Mouse (Mus musculus): ENCODE results near the gene Col4a3bp. TPM values are rescaled to one million over a fixed set of nuclear protein-coding genes. Genes with fewer than 3 reads are reported as not detected.

Gene Col4a3bp
- polyA plus RNA-seq, 1 experiment from 2014 or later, result 12.5 TPM

- 74% methylated on average over 2 of the region's 2 CpGs for WGBS
- Histone ChIP-seq H3K9me3 (no peaks in the 10 kb centered on the region), H3K27me3 (no peaks in the 10 kb centered on the region), H3K9ac (no peak overlapping the region), H3K36me3 (peaks cover 6% of the 10 kb centered on the region; the same call in 1 of the 2 replicates), H3K4me2 (no peak overlapping the region), H3K4me1 (no peaks in the 10 kb centered on the region), H3K4me3 (no peak overlapping the region), H3K27ac (no peak overlapping the region)
- no peak for ATAC-seq (ENCODE audit: insufficient number of reproducible peaks, insufficient read depth, low FRiP score, low TSS enrichment, low read depth)
Observed at GRCm38 (mm10) chr13:96517335-96517734, 25.1 kb upstream of the Col4a3bp start.

- ATAC-seq (ENCODE audit: insufficient number of reproducible peaks, insufficient read depth, low FRiP score, low TSS enrichment, low read depth), result no peak
- no peak overlapping the region for H3K4me2 ChIP-seq
- WGBS, result 90% methylated on average over 3 of the region's 3 CpGs
Observed at GRCm38 (mm10) chr13:96521294-96521693, 21.1 kb upstream of the Col4a3bp start.

GRCm38 (mm10) chr13:96527022-96527421, 15.4 kb upstream of the Col4a3bp start:
- ATAC-seq (ENCODE audit: insufficient number of reproducible peaks, insufficient read depth, low FRiP score, low TSS enrichment, low read depth), result no peak
- Histone ChIP-seq H3K4me1 (peaks cover 7% of the 10 kb centered on the region), H3K27ac (no peak overlapping the region), H3K9me3 (no peaks in the 10 kb centered on the region), H3K9ac (no peak overlapping the region), H3K4me2 (no peak overlapping the region), H3K36me3 (peaks cover 7% of the 10 kb centered on the region), H3K27me3 (no peaks in the 10 kb centered on the region), H3K4me3 (no peak overlapping the region)
- 88% methylated on average over 3 of the region's 3 CpGs for WGBS

More at GRCm38 (mm10) chr13:96521294-96521693, 21.1 kb upstream of the Col4a3bp start:
- Histone ChIP-seq H3K4me1 (no peaks in the 10 kb centered on the region), H3K9ac (no peak overlapping the region), H3K27me3 (no peaks in the 10 kb centered on the region), H3K36me3 (peaks cover 1% of the 10 kb centered on the region; the same call in 1 of the 2 replicates), H3K9me3 (no peaks in the 10 kb centered on the region), H3K4me3 (no peak overlapping the region), H3K27ac (no peak overlapping the region)

- no peak overlapping the region for H3K4me3 ChIP-seq
- H3K27me3 ChIP-seq, result no peaks in the 10 kb centered on the region
- no peak overlapping the region for H3K27ac ChIP-seq
- no peak overlapping the region for H3K4me2 ChIP-seq
- no peaks in the 10 kb centered on the region for H3K9me3 ChIP-seq
- H3K9ac ChIP-seq, result no peak overlapping the region
- H3K36me3 ChIP-seq, result peaks cover 7% of the 10 kb centered on the region
- WGBS, result 87% methylated on average over 11 of the region's 11 CpGs
- peaks cover 9% of the 10 kb centered on the region for H3K4me1 ChIP-seq
- ATAC-seq (ENCODE audit: insufficient number of reproducible peaks, insufficient read depth, low FRiP score, low TSS enrichment, low read depth), result no peak
Observed at GRCm38 (mm10) chr13:96527856-96528255, 14.6 kb upstream of the Col4a3bp start.

- no peak overlapping the region for H3K27ac ChIP-seq
- ATAC-seq (ENCODE audit: insufficient number of reproducible peaks, insufficient read depth, low FRiP score, low TSS enrichment, low read depth), result no peak
- no peak overlapping the region for H3K4me2 ChIP-seq
- H3K9me3 ChIP-seq, result no peaks in the 10 kb centered on the region
- H3K4me3 ChIP-seq, result no peak overlapping the region
- no peak overlapping the region for H3K9ac ChIP-seq
- peaks cover 9% of the 10 kb centered on the region for H3K4me1 ChIP-seq
- H3K27me3 ChIP-seq, result no peaks in the 10 kb centered on the region
- H3K36me3 ChIP-seq, result peaks cover 7% of the 10 kb centered on the region
- 70% methylated on average over 3 of the region's 3 CpGs for WGBS
Observed at GRCm38 (mm10) chr13:96528776-96529175, 13.6 kb upstream of the Col4a3bp start.

GRCm38 (mm10) chr13:96529542-96529941, 12.9 kb upstream of the Col4a3bp start:
- WGBS, result 96% methylated on average over 3 of the region's 3 CpGs

GRCm38 (mm10) chr13:96530064-96530463, 12.4 kb upstream of the Col4a3bp start:
- H3K27me3 ChIP-seq, result no peaks in the 10 kb centered on the region
- H3K4me3 ChIP-seq, result no peak overlapping the region
- H3K9ac ChIP-seq, result no peak overlapping the region
- H3K4me2 ChIP-seq, result no peak overlapping the region
- no peaks in the 10 kb centered on the region for H3K9me3 ChIP-seq
- 72% methylated on average over 9 of the region's 9 CpGs for WGBS
- ATAC-seq (ENCODE audit: insufficient number of reproducible peaks, insufficient read depth, low FRiP score, low TSS enrichment, low read depth), result no peak
- peaks cover 7% of the 10 kb centered on the region for H3K36me3 ChIP-seq
- peaks cover 9% of the 10 kb centered on the region for H3K4me1 ChIP-seq
- peak overlapping the region; percentile 52 for H3K27ac ChIP-seq

More at GRCm38 (mm10) chr13:96529542-96529941, 12.9 kb upstream of the Col4a3bp start:
- Histone ChIP-seq H3K27ac (no peak overlapping the region), H3K9ac (no peak overlapping the region), H3K4me3 (no peak overlapping the region), H3K9me3 (no peaks in the 10 kb centered on the region), H3K27me3 (no peaks in the 10 kb centered on the region), H3K36me3 (peaks cover 7% of the 10 kb centered on the region), H3K4me1 (peaks cover 9% of the 10 kb centered on the region), H3K4me2 (no peak overlapping the region)
- no peak for ATAC-seq (ENCODE audit: insufficient number of reproducible peaks, insufficient read depth, low FRiP score, low TSS enrichment, low read depth)

GRCm38 (mm10) chr13:96532176-96532575, 10.2 kb upstream of the Col4a3bp start:
- H3K9me3 ChIP-seq, result no peaks in the 10 kb centered on the region
- H3K27me3 ChIP-seq, result no peaks in the 10 kb centered on the region
- H3K4me3 ChIP-seq, result no peak overlapping the region
- no peak overlapping the region for H3K27ac ChIP-seq
- no peak overlapping the region for H3K4me2 ChIP-seq
- peaks cover 9% of the 10 kb centered on the region for H3K4me1 ChIP-seq
- peaks cover 7% of the 10 kb centered on the region for H3K36me3 ChIP-seq
- H3K9ac ChIP-seq, result no peak overlapping the region
- WGBS, result 84% methylated on average over 6 of the region's 6 CpGs
- ATAC-seq (ENCODE audit: insufficient number of reproducible peaks, insufficient read depth, low FRiP score, low TSS enrichment, low read depth), result no peak

- Histone ChIP-seq H3K9ac (no peak overlapping the region), H3K36me3 (peaks cover 6% of the 10 kb centered on the region), H3K9me3 (no peaks in the 10 kb centered on the region), H3K4me2 (no peak overlapping the region), H3K4me3 (no peak overlapping the region), H3K4me1 (peaks cover 9% of the 10 kb centered on the region), H3K27me3 (no peaks in the 10 kb centered on the region), H3K27ac (no peak overlapping the region)
- WGBS, result 50% methylated on average over 2 of the region's 2 CpGs
- no peak for ATAC-seq (ENCODE audit: insufficient number of reproducible peaks, insufficient read depth, low FRiP score, low TSS enrichment, low read depth)
Observed at GRCm38 (mm10) chr13:96533742-96534141, 8.7 kb upstream of the Col4a3bp start.

- Histone ChIP-seq H3K9me3 (no peaks in the 10 kb centered on the region), H3K9ac (no peak overlapping the region), H3K4me2 (no peak overlapping the region), H3K27ac (no peak overlapping the region), H3K4me1 (peaks cover 5% of the 10 kb centered on the region), H3K36me3 (no peaks in the 10 kb centered on the region), H3K27me3 (no peaks in the 10 kb centered on the region), H3K4me3 (no peak overlapping the region)
- ATAC-seq (ENCODE audit: insufficient number of reproducible peaks, insufficient read depth, low FRiP score, low TSS enrichment, low read depth), result no peak
- WGBS, result 76% methylated on average over 5 of the region's 5 CpGs
Observed at GRCm38 (mm10) chr13:96536821-96537572, 5.4 kb upstream of the Col4a3bp start.

- Histone ChIP-seq H3K36me3 (no peaks in the 10 kb centered on the region), H3K4me2 (no peak overlapping the region), H3K27ac (no peak overlapping the region), H3K9ac (no peak overlapping the region), H3K9me3 (no peaks in the 10 kb centered on the region), H3K4me3 (no peak overlapping the region), H3K4me1 (peaks cover 2% of the 10 kb centered on the region; the same call in 1 of the 2 replicates), H3K27me3 (no peaks in the 10 kb centered on the region)
- WGBS, result 75% methylated on average over 3 of the region's 3 CpGs
- no peak for ATAC-seq (ENCODE audit: insufficient number of reproducible peaks, insufficient read depth, low FRiP score, low TSS enrichment, low read depth)
Observed at GRCm38 (mm10) chr13:96538103-96538502, 4.3 kb upstream of the Col4a3bp start.

- H3K4me2 ChIP-seq, result peak overlapping the region; percentile 61
- no peak overlapping the region for H3K27ac ChIP-seq
- H3K4me1 ChIP-seq, result peaks cover 4% of the 10 kb centered on the region; the same call in 1 of the 2 replicates
- ATAC-seq (ENCODE audit: insufficient number of reproducible peaks, insufficient read depth, low FRiP score, low TSS enrichment, low read depth), result no peak
- H3K4me3 ChIP-seq, result peak overlapping the region; percentile 97
- H3K9me3 ChIP-seq, result no peaks in the 10 kb centered on the region
- H3K27me3 ChIP-seq, result no peaks in the 10 kb centered on the region
- 52% methylated on average over 2 of the region's 2 CpGs for WGBS
- no peaks in the 10 kb centered on the region for H3K36me3 ChIP-seq
- no peak overlapping the region for H3K9ac ChIP-seq
Observed at GRCm38 (mm10) chr13:96541381-96541780, 1.0 kb upstream of the Col4a3bp start.

Measured in embryonic facial prominence, embryonic 13.5 days (tissue).